Mouse (Mus musculus): ENCODE data around the gene Dpp10.

GRCm38 (mm10) chr1:123707292-123707691 lies 338.1 kb downstream of the Dpp10 start:
- TF ChIP-seq CTCF (IDR thresholded peaks at IDR 0.05; ENCODE audit: low read depth): no peak
- TF ChIP-seq EP300 (IDR thresholded peaks at IDR 0.05; ENCODE audit: low read depth): no peak
